Mouse (Mus musculus) lung, postnatal 36 days (tissue): ENCODE measurements around the gene Tsnaxip1.

Experiments used
- DNase-seq: peaks from one replicate; pipeline ENCODE4 v3.0.0; 2022; ENCODE audit warnings: mixed read lengths

Tsnaxip1 gene

GRCm38 (mm10) chr8:105826861-105827848, at the start of gene Tsnaxip1, which contains the start of gene Ranbp10:
Gene Tsnaxip1 (plus strand): TSS chr8:105827731.
Gene Ranbp10 (minus strand): TSS chr8:105827350.
- peak; percentile 99 for DNase-seq

GRCm38 (mm10) chr8:105777833-105778232, 49.7 kb upstream of the Tsnaxip1 start:
- DNase-seq = no peak

- no peak for DNase-seq
These were observed 47.2 kb upstream of the Tsnaxip1 start for GRCm38 (mm10) chr8:105780298-105780697.

GRCm38 (mm10) chr8:105788241-105788640, 39.3 kb upstream of the Tsnaxip1 start:
- DNase-seq = peak; percentile 89

DNA sequence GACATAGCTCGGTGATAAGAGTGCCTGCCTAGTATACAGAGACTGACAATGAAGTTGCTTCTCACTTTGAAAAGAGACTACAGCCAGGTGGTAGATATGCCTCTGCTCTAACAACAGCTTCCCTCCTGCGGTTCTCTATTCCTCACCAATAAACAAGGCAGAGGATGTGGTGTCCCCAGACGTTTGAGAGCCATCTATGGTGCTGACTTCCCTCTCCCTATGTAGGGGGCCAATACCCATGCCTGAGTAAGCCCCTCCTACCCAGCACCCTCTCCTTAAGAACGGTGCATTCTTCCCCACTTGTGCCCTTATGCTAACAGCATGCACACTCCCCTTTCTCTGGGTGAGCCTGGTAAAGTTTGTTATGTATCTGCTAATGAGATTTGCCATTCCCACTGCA, 38.6 kb upstream of the Tsnaxip1 start:
- DNase-seq = no peak

- DNase-seq = no peak
These were observed 37.9 kb upstream of the Tsnaxip1 start for GRCm38 (mm10) chr8:105789626-105790025.

GRCm38 (mm10) chr8:105793331-105793730, 34.2 kb upstream of the Tsnaxip1 start:
- no peak for DNase-seq

DNA sequence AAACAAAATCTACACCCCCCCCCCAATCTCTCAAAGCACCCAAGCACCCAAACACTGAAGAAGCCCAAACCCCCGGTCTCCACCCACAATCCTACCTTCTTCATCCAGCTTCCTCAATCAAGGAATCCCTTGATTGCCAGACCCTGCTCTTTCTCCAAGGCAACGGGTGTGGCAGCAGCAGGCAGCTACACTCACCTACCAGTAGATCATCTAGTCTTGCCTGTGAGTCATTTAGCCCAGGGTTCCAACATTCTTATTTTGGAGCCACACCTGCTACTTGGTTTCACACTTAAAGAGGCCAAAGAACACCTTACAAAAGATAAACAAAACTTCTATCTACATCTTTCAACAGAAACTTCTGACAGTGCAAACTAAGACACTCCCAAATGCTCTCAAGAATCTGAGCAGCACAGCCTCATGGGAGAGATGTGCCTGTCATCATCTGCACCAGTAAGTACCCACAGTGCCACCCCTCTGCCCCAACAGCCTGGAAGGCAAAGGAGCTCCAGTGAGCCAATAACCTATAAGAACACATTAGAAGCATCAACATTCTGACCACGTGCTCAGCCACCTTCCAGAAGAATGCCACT, 33.4 kb upstream of the Tsnaxip1 start:
- peak; percentile 61 for DNase-seq

- peak; percentile 49 for DNase-seq
These were observed 31.7 kb upstream of the Tsnaxip1 start for GRCm38 (mm10) chr8:105795785-105796184.

GRCm38 (mm10) chr8:105798408-105798807, 29.1 kb upstream of the Tsnaxip1 start:
- DNase-seq = no peak

- peak; percentile 95 for DNase-seq
These were observed 28.3 kb upstream of the Tsnaxip1 start for GRCm38 (mm10) chr8:105799091-105799812.

DNA sequence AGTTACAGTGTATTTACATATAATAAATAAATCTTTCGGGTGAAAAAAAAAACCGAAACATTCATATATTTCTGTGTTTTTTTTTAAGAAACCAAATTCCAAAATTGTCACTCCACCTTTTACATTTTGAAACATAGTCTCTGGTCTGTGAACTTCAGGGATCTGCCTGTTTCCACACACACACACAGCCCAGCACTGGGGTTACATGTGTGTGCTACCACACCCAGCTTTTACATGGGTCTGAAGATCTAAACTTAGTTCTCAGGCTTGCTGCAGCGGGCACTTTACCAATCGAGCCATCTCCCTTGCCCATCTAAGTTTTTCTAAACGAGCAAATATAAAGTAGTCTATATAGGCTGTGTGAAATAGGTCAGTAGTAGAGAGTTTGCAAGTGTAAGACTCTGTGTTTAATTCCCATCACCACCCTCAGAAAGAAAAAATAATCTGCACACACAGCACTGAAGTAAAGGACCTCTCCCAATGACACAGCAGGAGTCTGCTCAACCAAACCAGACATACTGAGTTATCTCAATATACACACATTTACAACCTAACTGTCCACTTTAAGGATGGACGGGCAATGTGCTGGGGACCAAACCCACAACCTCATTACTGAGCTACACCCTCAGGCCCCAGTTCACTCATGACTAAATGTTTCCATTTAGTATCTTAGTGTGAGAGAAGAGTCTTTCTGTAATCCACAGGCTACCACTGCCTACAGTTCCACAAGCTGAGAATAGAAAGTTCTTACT, 26.2 kb upstream of the Tsnaxip1 start:
- no peak for DNase-seq

DNA sequence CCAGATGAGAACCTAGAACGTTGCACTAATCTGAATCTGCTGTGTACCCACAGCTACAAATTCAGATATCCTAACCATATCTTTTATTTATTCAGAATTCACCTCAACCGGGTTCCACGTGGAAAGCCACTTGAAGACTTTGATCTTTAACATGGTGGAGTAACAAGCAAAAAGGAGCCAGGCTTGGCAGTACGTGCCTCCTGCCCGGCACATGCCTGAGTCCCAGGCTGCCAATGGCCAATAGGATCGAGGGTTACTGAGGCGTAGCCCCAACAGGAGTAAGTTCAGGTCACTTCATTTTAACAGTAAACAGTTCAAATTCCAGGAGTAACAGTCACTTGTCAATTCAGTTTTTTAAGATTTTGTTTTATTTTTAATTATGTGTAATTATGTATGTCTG, 22.7 kb upstream of the Tsnaxip1 start:
- no peak for DNase-seq

DNA sequence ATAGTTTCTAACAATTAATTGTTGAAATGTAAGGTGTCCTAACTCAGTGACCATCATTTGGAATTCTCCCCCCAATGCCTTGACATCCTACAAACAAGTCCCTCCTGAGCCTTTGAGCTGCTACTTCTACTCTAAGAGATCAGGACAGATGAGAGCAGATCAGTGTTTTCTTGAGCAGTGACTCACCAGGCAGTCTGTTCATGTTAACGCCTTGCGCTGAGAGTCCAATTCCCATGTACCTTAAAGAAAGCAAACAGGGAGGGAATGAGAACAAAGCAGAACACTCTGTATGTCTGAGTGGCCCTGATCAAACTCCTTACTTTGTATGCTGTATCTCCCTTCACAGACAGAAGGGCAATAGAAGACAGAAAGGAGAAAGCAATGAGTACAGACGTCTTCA, 22.2 kb upstream of the Tsnaxip1 start:
- DNase-seq = no peak

- DNase-seq = no peak
These were observed 21.6 kb upstream of the Tsnaxip1 start for GRCm38 (mm10) chr8:105805964-105806363.

GRCm38 (mm10) chr8:105807766-105808165, 19.8 kb upstream of the Tsnaxip1 start:
- peak; percentile 34 for DNase-seq

DNA sequence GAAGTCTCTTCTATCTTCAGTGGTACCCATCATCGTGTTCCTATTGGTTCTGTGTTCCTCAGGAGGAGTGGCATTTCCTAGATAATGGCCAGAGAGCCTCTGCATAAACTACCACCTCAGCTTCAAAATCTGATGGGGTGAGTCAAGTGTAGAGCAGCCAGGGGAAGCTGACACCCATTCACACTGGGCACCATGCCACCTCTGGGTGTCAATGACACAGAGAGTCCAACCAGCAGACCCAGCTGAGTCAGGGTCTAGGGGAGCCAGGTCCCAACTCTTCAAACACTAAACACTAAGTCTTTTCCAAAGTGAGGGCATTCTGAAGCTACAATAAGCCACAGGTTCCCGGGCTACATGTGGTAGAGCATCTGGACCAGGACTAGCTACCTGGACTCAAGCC, 19.1 kb upstream of the Tsnaxip1 start:
- peak; percentile 48 for DNase-seq

DNA sequence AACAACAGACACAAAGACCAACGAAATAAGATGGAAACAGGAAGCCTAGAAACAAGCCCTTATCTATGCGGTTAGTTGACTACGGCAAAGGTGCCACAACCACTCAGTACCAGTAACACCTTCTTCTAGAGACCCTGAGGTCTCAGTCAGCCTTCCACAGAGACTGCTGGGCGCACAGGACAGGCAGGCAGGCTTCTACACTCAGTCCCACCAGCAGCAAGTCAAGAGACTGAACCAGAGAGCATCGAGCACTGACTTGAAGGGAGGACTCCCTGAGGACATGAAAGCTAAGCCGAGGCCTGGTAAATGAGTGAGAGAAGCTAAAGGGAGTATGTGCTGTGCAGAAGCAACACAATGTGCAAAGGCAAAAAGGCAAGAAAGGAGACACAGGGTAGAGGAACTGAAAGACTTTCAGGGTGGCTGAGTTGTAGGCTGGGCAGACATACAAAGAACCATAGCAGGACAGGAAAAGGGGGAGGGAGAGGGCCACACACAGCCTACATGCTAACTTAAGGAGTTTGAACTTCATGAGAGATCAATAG, 17.2 kb upstream of the Tsnaxip1 start:
- peak; percentile 28 for DNase-seq

DNA sequence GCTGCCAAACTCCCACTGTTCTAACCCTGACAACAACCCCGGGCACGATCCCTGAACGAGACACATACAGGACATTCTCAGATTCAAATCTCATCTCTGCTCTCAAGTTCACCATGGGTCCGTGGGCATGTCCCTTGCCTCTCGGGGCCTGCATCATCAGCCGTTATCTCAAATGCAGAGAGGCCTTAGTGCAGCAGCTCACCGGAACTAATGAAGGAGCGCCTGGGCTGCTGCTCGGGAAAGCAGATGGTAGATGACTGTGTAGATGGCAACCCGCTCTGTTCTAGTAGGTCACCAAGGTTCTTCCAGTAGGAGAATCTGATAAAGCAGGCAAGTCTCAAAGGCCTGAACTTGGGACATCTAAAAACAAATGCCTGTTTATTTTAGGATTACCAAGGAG, 16.5 kb upstream of the Tsnaxip1 start:
- DNase-seq = no peak

GRCm38 (mm10) chr8:105811543-105811942, 16.0 kb upstream of the Tsnaxip1 start:
- no peak for DNase-seq

GRCm38 (mm10) chr8:105812511-105812910, 15.0 kb upstream of the Tsnaxip1 start:
- no peak for DNase-seq

- no peak for DNase-seq
These were observed 14.3 kb upstream of the Tsnaxip1 start for GRCm38 (mm10) chr8:105813241-105813640.
